Mouse (Mus musculus): ENCODE measurements around the gene Ehd3. TPM values are rescaled to one million over a fixed set of nuclear protein-coding genes. Genes with fewer than 3 reads are reported as not detected.

The Ehd3 gene
- polyA plus RNA-seq, 1 experiment, result 50.1 TPM

DNA sequence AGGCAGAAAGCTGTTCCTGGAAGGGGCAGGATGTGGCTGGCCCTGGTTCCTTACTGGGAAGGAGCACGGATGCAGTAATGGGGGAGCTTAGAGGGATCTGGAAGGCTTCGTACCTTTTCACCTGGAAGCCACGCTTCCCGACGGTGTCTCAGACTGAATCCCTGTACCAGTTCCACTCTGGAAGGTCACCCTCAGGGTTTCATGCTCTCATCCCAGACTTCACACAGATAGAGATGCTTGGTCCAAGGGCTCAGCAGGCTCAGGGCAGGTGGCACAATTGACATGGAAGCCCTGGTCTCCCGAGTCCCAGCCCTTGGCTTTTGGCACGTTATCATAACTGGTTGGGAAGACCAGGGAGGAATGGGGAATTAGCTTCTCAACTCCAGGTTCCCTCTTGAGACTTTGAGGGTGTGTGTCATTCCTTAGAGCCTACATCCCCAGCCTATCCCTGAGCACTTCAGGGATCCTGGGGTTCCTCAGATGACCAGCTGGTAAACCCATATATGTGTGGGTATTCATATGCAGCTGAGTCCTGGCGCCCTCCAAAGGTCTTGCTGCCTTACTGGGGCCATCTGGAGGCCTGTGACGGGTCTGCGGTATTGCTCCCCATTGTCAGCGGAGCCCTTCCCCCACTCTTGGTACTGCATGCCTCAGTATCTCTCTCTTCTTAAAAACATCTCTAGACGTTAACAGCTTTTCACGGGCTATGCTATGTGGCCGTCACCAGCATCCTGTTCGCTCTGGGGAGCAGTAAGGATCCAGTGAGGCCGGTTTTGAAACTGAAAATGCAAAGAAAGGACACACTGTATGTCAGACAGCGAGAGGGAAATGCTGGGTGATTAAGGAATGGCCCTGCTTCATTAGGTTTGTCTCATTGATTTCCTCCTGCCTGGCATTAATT, 19.4 kb downstream of the Ehd3 start:
- no peak for TF ChIP-seq CTCF (IDR thresholded peaks at IDR 0.05; ENCODE audit: extremely low read depth, insufficient read depth, low read length)
- TF ChIP-seq POLR2A (IDR thresholded peaks at IDR 0.05; ENCODE audit: extremely low read depth, insufficient read depth, low read length), result no peak

DNA sequence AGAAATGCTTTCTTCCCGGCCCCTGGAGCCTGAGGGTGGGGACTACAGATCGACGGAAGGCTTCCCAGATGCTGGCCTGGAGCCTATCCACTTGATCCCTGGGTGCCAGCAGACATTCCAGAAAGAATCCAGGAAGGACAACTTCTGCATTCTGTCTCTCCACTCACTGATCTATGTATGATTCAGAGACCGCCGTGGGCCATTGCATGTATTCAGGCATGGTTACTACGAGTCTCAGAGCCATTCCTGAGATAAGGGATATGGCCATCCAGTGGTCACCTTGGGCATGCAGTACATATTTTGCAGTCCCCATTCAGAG, 20.0 kb downstream of the Ehd3 start:
- Histone ChIP-seq H3K27ac (ENCODE audit: insufficient read depth, low read length) (no peak overlapping the region), H3K4me3 (ENCODE audit: insufficient read depth, low read length) (no peak overlapping the region), H3K4me1 (ENCODE audit: control insufficient read depth, insufficient read depth, low read length) (peaks cover 7% of the 10 kb centered on the region)
- no peak for TF ChIP-seq CTCF (IDR thresholded peaks at IDR 0.05; ENCODE audit: extremely low read depth, insufficient read depth, low read length)
- no peak for TF ChIP-seq POLR2A (IDR thresholded peaks at IDR 0.05; ENCODE audit: extremely low read depth, insufficient read depth, low read length)

More for the DNA sequence above, 19.4 kb downstream of the Ehd3 start:
- Histone ChIP-seq H3K4me1 (ENCODE audit: control insufficient read depth, insufficient read depth, low read length) (peaks cover 7% of the 10 kb centered on the region), H3K27ac (ENCODE audit: insufficient read depth, low read length) (no peak overlapping the region), H3K4me3 (ENCODE audit: insufficient read depth, low read length) (no peak overlapping the region)

DNA sequence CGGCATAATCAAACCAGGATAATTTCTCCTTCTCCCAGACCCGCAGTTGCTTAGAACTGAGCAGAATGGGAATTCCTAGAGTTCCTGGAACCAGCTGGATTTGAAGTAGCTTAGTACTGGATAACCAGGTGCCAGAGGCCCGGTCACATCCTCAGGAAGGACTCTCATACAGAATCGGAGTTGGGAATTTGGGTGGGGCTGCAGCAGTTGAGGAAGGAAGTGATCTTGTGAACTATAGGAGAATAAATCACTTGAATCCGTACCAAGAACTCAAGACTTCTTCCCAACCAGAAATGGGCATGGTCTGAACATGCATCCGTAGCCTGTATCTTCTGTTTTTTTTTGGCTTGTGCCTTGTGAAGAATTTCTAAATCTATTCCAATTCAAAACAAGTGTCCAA, 22.2 kb downstream of the Ehd3 start:
- Histone ChIP-seq H3K4me1 (ENCODE audit: control insufficient read depth, insufficient read depth, low read length) (peaks cover 8% of the 10 kb centered on the region), H3K27ac (ENCODE audit: insufficient read depth, low read length) (no peak overlapping the region), H3K4me3 (ENCODE audit: insufficient read depth, low read length) (no peak overlapping the region)
- TF ChIP-seq CTCF (IDR thresholded peaks at IDR 0.05; ENCODE audit: extremely low read depth, insufficient read depth, low read length), result no peak

DNA sequence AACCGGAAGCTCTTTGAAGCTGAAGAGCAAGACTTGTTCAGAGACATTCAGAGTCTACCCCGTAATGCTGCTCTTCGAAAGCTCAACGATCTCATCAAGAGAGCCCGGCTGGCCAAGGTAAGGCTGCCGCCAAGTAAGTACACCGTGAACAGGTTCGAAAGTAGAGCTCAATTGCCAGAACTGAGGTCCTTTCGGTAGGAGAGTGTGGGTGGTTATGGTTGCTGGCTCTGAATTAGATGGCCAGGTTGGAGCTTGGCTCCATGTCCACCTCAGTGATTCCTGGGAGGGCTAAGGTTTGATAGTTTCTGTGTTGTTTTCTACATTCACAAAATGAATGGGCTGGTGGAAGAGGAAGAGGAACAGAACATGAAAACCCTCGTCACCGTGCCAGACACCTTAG, 23.5 kb downstream of the Ehd3 start:
- Histone ChIP-seq H3K4me3 (ENCODE audit: insufficient read depth, low read length) (no peak overlapping the region), H3K27ac (ENCODE audit: insufficient read depth, low read length) (no peak overlapping the region), H3K4me1 (ENCODE audit: control insufficient read depth, insufficient read depth, low read length) (peaks cover 2% of the 10 kb centered on the region)
- no peak for TF ChIP-seq CTCF (IDR thresholded peaks at IDR 0.05; ENCODE audit: extremely low read depth, insufficient read depth, low read length)
- TF ChIP-seq POLR2A (IDR thresholded peaks at IDR 0.05; ENCODE audit: extremely low read depth, insufficient read depth, low read length), result no peak

DNA sequence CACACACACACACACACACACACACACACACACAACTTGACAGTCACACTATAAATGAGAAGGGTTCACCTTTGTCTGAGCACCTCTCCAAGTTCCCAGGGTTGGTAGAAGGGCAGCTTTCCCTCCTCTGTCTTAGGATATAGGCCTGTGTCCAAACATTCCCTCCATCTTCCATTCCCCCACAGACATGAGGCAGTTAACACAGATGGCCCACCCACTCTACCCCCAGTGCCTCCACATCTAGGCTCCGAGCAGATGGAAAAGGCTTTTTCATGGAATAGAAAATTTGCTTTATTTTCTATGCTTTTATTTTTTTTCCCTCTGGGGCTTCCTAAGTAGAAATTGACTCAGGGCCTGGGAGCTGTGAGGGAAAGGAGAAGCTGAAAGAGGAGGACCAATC, 26.6 kb downstream of the Ehd3 start:
- H3K4me1 ChIP-seq (ENCODE audit: control insufficient read depth, insufficient read depth, low read length), result peaks cover 6% of the 10 kb centered on the region
- H3K4me3 ChIP-seq (ENCODE audit: insufficient read depth, low read length), result no peak overlapping the region
- H3K27ac ChIP-seq (ENCODE audit: insufficient read depth, low read length), result 0 out of 2 replicates have a peak overlapping the region, but pooled peaks have one; percentile 58
- no peak for TF ChIP-seq CTCF (IDR thresholded peaks at IDR 0.05; ENCODE audit: extremely low read depth, insufficient read depth, low read length)
- TF ChIP-seq POLR2A (IDR thresholded peaks at IDR 0.05; ENCODE audit: extremely low read depth, insufficient read depth, low read length), result no peak

DNA sequence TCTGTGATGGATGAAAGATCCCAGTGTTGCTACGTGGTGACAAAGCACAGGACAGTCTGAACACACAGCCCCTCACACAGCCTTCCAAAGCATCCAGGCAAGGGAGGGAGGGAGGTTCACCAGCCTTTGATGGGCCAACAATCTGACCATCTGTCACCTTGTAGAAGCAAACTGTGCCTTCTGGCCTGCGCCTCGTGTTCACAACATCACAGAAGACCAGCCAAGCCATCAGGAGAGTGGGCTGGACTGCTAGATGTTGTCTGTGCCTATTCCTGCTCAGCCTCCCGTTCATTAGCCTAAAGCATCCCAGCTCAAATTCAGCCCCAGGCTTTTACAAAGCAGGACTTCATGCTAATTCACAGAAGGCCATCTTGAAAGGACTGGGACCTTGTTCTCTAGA, 27.5 kb downstream of the Ehd3 start:
- no peak overlapping the region for H3K4me3 ChIP-seq (ENCODE audit: insufficient read depth, low read length)
- H3K4me1 ChIP-seq (ENCODE audit: control insufficient read depth, insufficient read depth, low read length), result peaks cover 6% of the 10 kb centered on the region
- peak overlapping the region; percentile 42 for H3K27ac ChIP-seq (ENCODE audit: insufficient read depth, low read length)
- TF ChIP-seq CTCF (IDR thresholded peaks at IDR 0.05; ENCODE audit: extremely low read depth, insufficient read depth, low read length) (no peak), POLR2A (IDR thresholded peaks at IDR 0.05; ENCODE audit: extremely low read depth, insufficient read depth, low read length) (no peak)

DNA sequence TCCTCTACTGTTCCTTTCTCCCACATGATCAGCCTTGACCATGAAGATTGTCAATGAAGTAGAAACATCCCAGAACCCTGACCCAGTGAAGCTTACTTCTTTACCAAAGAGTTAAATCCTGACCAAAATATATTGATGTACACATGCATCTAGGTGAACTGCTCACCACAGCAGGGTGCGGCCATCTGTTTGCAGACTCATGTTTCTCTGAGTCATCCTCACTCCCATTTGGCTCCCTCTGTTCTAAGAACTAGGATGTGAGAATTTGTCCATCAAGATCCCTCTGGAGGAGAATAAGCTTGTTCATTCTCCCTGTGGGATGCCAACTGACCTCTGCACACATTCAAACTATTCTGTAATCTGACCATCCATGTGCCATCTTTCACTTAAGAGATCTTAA, 29.0 kb downstream of the Ehd3 start:
- peaks cover 6% of the 10 kb centered on the region for H3K4me1 ChIP-seq (ENCODE audit: control insufficient read depth, insufficient read depth, low read length)
- TF ChIP-seq POLR2A (IDR thresholded peaks at IDR 0.05; ENCODE audit: extremely low read depth, insufficient read depth, low read length) (no peak), CTCF (IDR thresholded peaks at IDR 0.05; ENCODE audit: extremely low read depth, insufficient read depth, low read length) (no peak)
- H3K27ac ChIP-seq (ENCODE audit: insufficient read depth, low read length), result peak overlapping the region; percentile 35; the same call in 1 of the 2 replicates
- no peak overlapping the region for H3K4me3 ChIP-seq (ENCODE audit: insufficient read depth, low read length)

DNA sequence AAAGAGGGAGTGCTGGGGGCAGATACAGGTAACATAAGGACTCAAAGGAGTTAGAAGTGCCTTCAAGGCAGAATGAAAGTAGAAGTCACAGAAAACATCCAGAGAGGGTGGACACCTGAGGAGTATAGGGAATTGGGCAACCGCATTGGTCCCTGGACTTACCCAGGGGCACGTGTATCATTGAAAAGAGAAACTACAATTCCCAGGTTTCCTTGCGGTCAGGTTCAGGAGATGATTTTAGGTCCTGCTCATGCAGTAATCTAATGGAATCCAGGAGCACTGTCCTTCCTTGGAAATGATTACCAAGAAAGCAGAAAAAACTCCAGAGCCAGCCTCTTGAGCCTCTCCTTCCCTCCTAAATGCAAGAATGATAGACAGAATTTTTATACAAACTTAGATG, 29.5 kb downstream of the Ehd3 start:
- TF ChIP-seq POLR2A (IDR thresholded peaks at IDR 0.05; ENCODE audit: extremely low read depth, insufficient read depth, low read length), result no peak
- no peak for TF ChIP-seq CTCF (IDR thresholded peaks at IDR 0.05; ENCODE audit: extremely low read depth, insufficient read depth, low read length)
- H3K27ac ChIP-seq (ENCODE audit: insufficient read depth, low read length), result no peak overlapping the region

DNA sequence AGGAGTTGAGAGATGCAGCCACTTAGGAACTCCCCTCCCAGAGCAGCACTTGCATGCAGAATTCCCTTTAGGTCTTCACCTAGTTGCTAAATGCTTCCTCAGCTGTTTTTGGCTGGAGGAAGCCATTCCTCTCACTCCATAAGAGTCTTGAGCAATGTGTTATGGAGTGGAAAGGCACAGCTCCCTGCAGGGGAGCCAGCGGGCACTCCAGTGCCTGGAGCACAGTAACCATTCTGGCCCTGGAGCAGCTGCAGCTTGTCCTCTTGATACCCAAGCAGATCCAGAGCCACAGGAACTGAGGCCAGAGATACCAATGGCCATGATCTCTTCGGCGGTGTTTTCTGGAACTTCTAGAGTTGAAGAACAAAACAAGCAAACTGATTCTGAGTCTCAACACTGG, 32.7 kb downstream of the Ehd3 start:
- Histone ChIP-seq H3K27ac (ENCODE audit: insufficient read depth, low read length) (no peak overlapping the region), H3K4me1 (ENCODE audit: control insufficient read depth, insufficient read depth, low read length) (peaks cover 5% of the 10 kb centered on the region), H3K4me3 (ENCODE audit: insufficient read depth, low read length) (no peak overlapping the region)
- TF ChIP-seq POLR2A (IDR thresholded peaks at IDR 0.05; ENCODE audit: extremely low read depth, insufficient read depth, low read length) (no peak), CTCF (IDR thresholded peaks at IDR 0.05; ENCODE audit: extremely low read depth, insufficient read depth, low read length) (no peak)

More for the DNA sequence above, 29.5 kb downstream of the Ehd3 start:
- Histone ChIP-seq H3K4me3 (ENCODE audit: insufficient read depth, low read length) (no peak overlapping the region), H3K4me1 (ENCODE audit: control insufficient read depth, insufficient read depth, low read length) (peaks cover 6% of the 10 kb centered on the region)

DNA sequence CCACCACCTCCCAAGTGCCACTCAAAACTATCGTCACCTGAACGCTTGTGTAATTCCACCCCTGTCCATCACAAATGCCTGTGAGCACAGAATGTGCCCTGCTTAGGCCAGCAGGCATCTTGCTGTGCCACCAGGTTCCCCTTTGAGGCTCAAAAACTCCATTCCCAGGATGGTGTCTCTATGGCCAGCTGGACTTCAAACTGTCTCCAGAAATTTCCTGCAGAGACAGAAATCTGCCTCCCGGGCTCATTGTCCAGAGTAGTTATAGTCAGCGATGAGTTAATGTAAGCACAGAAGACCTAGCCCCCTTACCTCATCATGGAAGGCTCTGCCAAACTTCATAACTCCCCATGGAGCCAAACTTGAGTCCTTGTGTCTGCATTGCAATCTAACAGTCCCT, 33.3 kb downstream of the Ehd3 start:
- Histone ChIP-seq H3K4me3 (ENCODE audit: insufficient read depth, low read length) (no peak overlapping the region), H3K4me1 (ENCODE audit: control insufficient read depth, insufficient read depth, low read length) (peaks cover 5% of the 10 kb centered on the region), H3K27ac (ENCODE audit: insufficient read depth, low read length) (no peak overlapping the region)
- TF ChIP-seq CTCF (IDR thresholded peaks at IDR 0.05; ENCODE audit: extremely low read depth, insufficient read depth, low read length), result no peak
- no peak for TF ChIP-seq POLR2A (IDR thresholded peaks at IDR 0.05; ENCODE audit: extremely low read depth, insufficient read depth, low read length)

Measured in cortical plate, adult 2 months (tissue).